Mouse (Mus musculus) heart, embryonic 12.5 days (tissue): ENCODE data around the gene Med16. TPM values are rescaled to one million over a fixed set of nuclear protein-coding genes. Genes with fewer than 3 reads are reported as not detected.

Experiments used
- ATAC-seq: fragments of 200-750 bp; cut with Nextera tagmentation; 2 replicates; pipeline ENCODE4 v1.8.0; 2017; ENCODE audit warnings: moderate TSS enrichment, moderate library complexity; ENCODE audit not compliant: insufficient number of reproducible peaks, low FRiP score
- H3K27ac ChIP-seq: fragments of 300-500 bp; sonication (generic); 2 replicates; pipeline ENCODE4 v1.5.1; 2016; ENCODE audit warnings: mild to moderate bottlenecking, moderate library complexity; ENCODE audit not compliant: poor library complexity, severe bottlenecking
- H3K27me3 ChIP-seq: fragments of 300-500 bp; sonication (generic); replicated peaks from 2 replicates; pipeline ENCODE4 v1.6.1; 2016; ENCODE audit warnings: mild to moderate bottlenecking, moderate library complexity
- H3K36me3 ChIP-seq: fragments of 300-500 bp; sonication (generic); 2 replicates; pipeline ENCODE4 v1.6.1; 2016; ENCODE audit warnings: mild to moderate bottlenecking, moderate library complexity
- H3K4me1 ChIP-seq: fragments of 300-500 bp; sonication (generic); replicated peaks from 2 replicates; pipeline ENCODE4 v1.6.1; 2016; ENCODE audit warnings: mild to moderate bottlenecking
- H3K4me2 ChIP-seq: fragments of 300-500 bp; sonication (generic); 2 replicates; pipeline ENCODE4 v1.6.1; 2016; ENCODE audit warnings: mild to moderate bottlenecking, moderate library complexity
- H3K4me3 ChIP-seq: fragments of 300-500 bp; sonication (generic); 2 replicates; pipeline ENCODE4 v1.5.1; 2016; ENCODE audit warnings: mild to moderate bottlenecking
- H3K9ac ChIP-seq: fragments of 300-500 bp; sonication (generic); 2 replicates; pipeline ENCODE4 v1.6.1; 2016; ENCODE audit warnings: mild to moderate bottlenecking, moderate library complexity
- H3K9me3 ChIP-seq: fragments of 300-500 bp; sonication (generic); replicated peaks from 2 replicates; pipeline ENCODE4 v1.6.1; 2016; ENCODE audit warnings: mild to moderate bottlenecking, moderate library complexity
- WGBS: fragments of 180-500 bp; shearing (Covaris S2); methylation state at CpG from one replicate; pipeline ENCODE4 v1.1.7; 2016; 5-methylcytosine and 5-hydroxymethylcytosine counted together
- polyA plus RNA-seq: library from polyadenylated mRNA; unstranded; fragments of >200 nt; fragmentation: Nextera tagmentation; extraction: Ambion mirVana; gene quantifications from 2 replicates; pipeline ENCODE4 v1.2.1, GENCODE M21; 2016

Med16 gene
- polyA plus RNA-seq, 1 experiment from 2014 or later: 48.3 TPM

GRCm38 (mm10) chr10:79856704-79857451 is 51.8 kb downstream of the Med16 start:
- 31% methylated on average over 7 of the region's 7 CpGs for WGBS
- Histone ChIP-seq H3K4me1 (peaks cover 55% of the 10 kb centered on the region), H3K9me3 (no peaks in the 10 kb centered on the region), H3K27me3 (no peaks in the 10 kb centered on the region), H3K36me3 (peaks cover 52% of the 10 kb centered on the region), H3K27ac (peak overlapping the region; percentile 100), H3K4me3 (peak overlapping the region; percentile 92), H3K4me2 (peak overlapping the region; percentile 99), H3K9ac (peak overlapping the region; percentile 99)
- ATAC-seq: no peak

- H3K4me2 ChIP-seq: peak overlapping the region; percentile 99
- peaks cover 46% of the 10 kb centered on the region for H3K36me3 ChIP-seq
- H3K9me3 ChIP-seq: no peaks in the 10 kb centered on the region
- WGBS: 32% methylated on average over 6 of the region's 6 CpGs
- H3K9ac ChIP-seq: peak overlapping the region; percentile 99
- peak overlapping the region; percentile 100 for H3K27ac ChIP-seq
- H3K27me3 ChIP-seq: no peaks in the 10 kb centered on the region
- no peak for ATAC-seq
- peak overlapping the region; percentile 92 for H3K4me3 ChIP-seq
- H3K4me1 ChIP-seq: peaks cover 61% of the 10 kb centered on the region
Measured at GRCm38 (mm10) chr10:79856280-79856679, 52.4 kb downstream of the Med16 start.

- Histone ChIP-seq H3K4me3 (peak overlapping the region; percentile 92), H3K27me3 (no peaks in the 10 kb centered on the region), H3K36me3 (peaks cover 39% of the 10 kb centered on the region), H3K4me1 (peaks cover 67% of the 10 kb centered on the region), H3K9me3 (no peaks in the 10 kb centered on the region), H3K27ac (peak overlapping the region; percentile 100), H3K4me2 (peak overlapping the region; percentile 99), H3K9ac (peak overlapping the region; percentile 99)
- WGBS: under 1% methylated on average over 10 of the region's 10 CpGs
- ATAC-seq: no peak
Measured at GRCm38 (mm10) chr10:79855558-79856184, 53.1 kb downstream of the Med16 start.

GRCm38 (mm10) chr10:79854801-79855541 is 53.8 kb downstream of the Med16 start:
- no peaks in the 10 kb centered on the region for H3K27me3 ChIP-seq
- peak overlapping the region; percentile 100 for H3K27ac ChIP-seq
- H3K9me3 ChIP-seq: no peaks in the 10 kb centered on the region
- peak; percentile 27 for ATAC-seq
- H3K9ac ChIP-seq: peak overlapping the region; percentile 99
- H3K4me3 ChIP-seq: peak overlapping the region; percentile 92
- peaks cover 70% of the 10 kb centered on the region for H3K4me1 ChIP-seq
- peak overlapping the region; percentile 99 for H3K4me2 ChIP-seq
- WGBS: under 1% methylated on average over 81 of the region's 83 CpGs
- H3K36me3 ChIP-seq: peaks cover 32% of the 10 kb centered on the region

GRCm38 (mm10) chr10:79853860-79854795 is 54.6 kb downstream of the Med16 start, which contains the start of gene Ptbp1:
Gene Ptbp1 (plus strand): TSS chr10:79854427.
- peak; percentile 92 for ATAC-seq
- Histone ChIP-seq H3K9me3 (no peaks in the 10 kb centered on the region), H3K9ac (peak within 1 kb of the TSS; percentile 99), H3K27me3 (no peaks in the 10 kb centered on the region), H3K36me3 (peaks cover 24% of the 10 kb centered on the region), H3K4me2 (peak within 1 kb of the TSS; percentile 99), H3K27ac (peak within 1 kb of the TSS; percentile 100), H3K4me1 (peaks cover 64% of the 10 kb centered on the region), H3K4me3 (peak within 1 kb of the TSS; percentile 92)
- WGBS: under 1% methylated on average over 75 of the region's 75 CpGs

- Histone ChIP-seq H3K4me2 (peak overlapping the region; percentile 99), H3K27ac (peak overlapping the region; percentile 100), H3K9me3 (no peaks in the 10 kb centered on the region), H3K27me3 (no peaks in the 10 kb centered on the region), H3K36me3 (peaks cover 17% of the 10 kb centered on the region), H3K9ac (peak overlapping the region; percentile 99), H3K4me1 (peaks cover 57% of the 10 kb centered on the region), H3K4me3 (peak overlapping the region; percentile 92)
- under 1% methylated on average over 15 of the region's 15 CpGs for WGBS
- peak; percentile 60 for ATAC-seq
Measured at GRCm38 (mm10) chr10:79853392-79853791, 55.3 kb downstream of the Med16 start.

- peak overlapping the region; percentile 100 for H3K27ac ChIP-seq
- WGBS: 29% methylated on average over 8 of the region's 8 CpGs
- H3K27me3 ChIP-seq: no peaks in the 10 kb centered on the region
- H3K4me1 ChIP-seq: peaks cover 51% of the 10 kb centered on the region
- H3K9ac ChIP-seq: peak overlapping the region; percentile 99
- H3K36me3 ChIP-seq: peaks cover 14% of the 10 kb centered on the region
- H3K4me3 ChIP-seq: peak overlapping the region; percentile 92
- peak overlapping the region; percentile 99 for H3K4me2 ChIP-seq
- no peak for ATAC-seq
- H3K9me3 ChIP-seq: no peaks in the 10 kb centered on the region
Measured at GRCm38 (mm10) chr10:79852827-79853226, 55.9 kb downstream of the Med16 start.

- Histone ChIP-seq H3K4me1 (peaks cover 46% of the 10 kb centered on the region), H3K4me2 (peak overlapping the region; percentile 99), H3K4me3 (peak overlapping the region; percentile 92), H3K9ac (peak overlapping the region; percentile 99), H3K36me3 (peaks cover 11% of the 10 kb centered on the region), H3K27ac (peak overlapping the region; percentile 100), H3K9me3 (no peaks in the 10 kb centered on the region), H3K27me3 (no peaks in the 10 kb centered on the region)
- no peak for ATAC-seq
- 54% methylated on average over 9 of the region's 9 CpGs for WGBS
Measured at GRCm38 (mm10) chr10:79852107-79852789, 56.5 kb downstream of the Med16 start.

- Histone ChIP-seq H3K36me3 (peaks cover 5% of the 10 kb centered on the region), H3K27ac (peak overlapping the region; percentile 100), H3K27me3 (no peaks in the 10 kb centered on the region), H3K4me2 (peak overlapping the region; percentile 99), H3K9me3 (no peaks in the 10 kb centered on the region), H3K9ac (peak overlapping the region; percentile 99), H3K4me1 (peaks cover 42% of the 10 kb centered on the region), H3K4me3 (peak overlapping the region; percentile 92; the same call in 1 of the 2 replicates)
- 82% methylated on average over 3 of the region's 3 CpGs for WGBS
- ATAC-seq: no peak
Measured at GRCm38 (mm10) chr10:79851653-79852052, 57.1 kb downstream of the Med16 start.
